Mouse (Mus musculus): Measurements from ENCODE around the gene Taok3. TPM values are rescaled to one million over a fixed set of nuclear protein-coding genes. Genes with fewer than 3 reads are reported as not detected.

Gene Taok3
- 32.1 and 48.7 TPM in 2 replicates for polyA plus RNA-seq (2014; fragmentation: Nextera tagmentation; extraction: Ambion mirVana)

DNA sequence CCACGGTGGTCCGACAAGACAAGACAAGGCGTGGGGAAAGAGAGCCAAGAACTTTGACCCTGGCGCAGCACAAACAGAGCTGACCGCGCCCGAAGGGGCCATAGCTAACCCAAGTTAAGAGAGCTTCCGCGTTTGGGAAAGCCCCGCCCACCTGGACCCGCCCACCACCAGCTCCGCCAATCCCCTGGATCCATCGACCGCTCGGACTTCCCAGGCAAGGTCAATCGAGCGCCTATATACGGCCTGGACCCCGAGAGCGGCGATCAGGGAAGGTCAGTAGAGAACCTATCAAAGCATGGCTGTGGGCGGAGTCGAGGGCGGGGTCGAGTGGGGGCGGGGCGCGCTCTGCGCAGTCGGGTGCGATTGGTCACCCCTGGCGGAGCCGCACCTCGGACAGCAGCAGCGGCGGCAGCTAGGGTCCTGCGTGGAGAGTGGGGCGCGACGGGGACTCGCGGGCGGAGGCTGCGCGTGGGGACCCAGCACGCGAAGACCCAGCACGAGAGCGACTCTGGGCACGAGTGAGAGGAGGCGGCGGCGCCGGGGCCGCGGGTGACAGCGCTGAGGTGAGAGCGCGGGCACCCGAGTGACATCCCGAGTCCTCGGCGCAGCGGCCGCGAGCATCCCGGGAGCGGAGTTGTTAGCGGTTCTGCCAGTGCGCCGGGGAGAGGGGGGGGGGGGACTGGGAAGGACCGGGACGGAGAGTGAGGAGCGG is at the start of gene Taok3:
Gene Taok3, plus strand, starts transcription at position 353 of the 712 bp plus-strand sequence.
- H3K4me2 ChIP-seq (ENCODE audit: low read length): peak within 1 kb of the TSS; percentile 90
- H3K9ac ChIP-seq (ENCODE audit: low read length): peak within 1 kb of the TSS; percentile 73
- ATAC-seq (peak; percentile 86), DNase-seq (ENCODE audit: low spot score) (peak; percentile 99)
- H3K27me3 ChIP-seq (replicated peaks; ENCODE audit: control insufficient read depth, insufficient read depth, low read length): no peaks in the 10 kb centered on the region
- no peaks in the 10 kb centered on the region for H3K36me3 ChIP-seq (ENCODE audit: control insufficient read depth, insufficient read depth, low read length)
- H3K4me1 ChIP-seq (ENCODE audit: control insufficient read depth, insufficient read depth, low read length): peaks cover 11% of the 10 kb centered on the region
- peak within 1 kb of the TSS; percentile 70 for H3K4me3 ChIP-seq (ENCODE audit: low read depth, low read length)
- whole genome bisulfite sequencing: under 1% methylated on average over 73 of the region's 74 CpGs
- H3K9me3 ChIP-seq (replicated peaks; ENCODE audit: control insufficient read depth, low read length): no peaks in the 10 kb centered on the region
- no peak within 1 kb of the TSS for H3K27ac ChIP-seq (ENCODE audit: low read depth, low read length)

DNA sequence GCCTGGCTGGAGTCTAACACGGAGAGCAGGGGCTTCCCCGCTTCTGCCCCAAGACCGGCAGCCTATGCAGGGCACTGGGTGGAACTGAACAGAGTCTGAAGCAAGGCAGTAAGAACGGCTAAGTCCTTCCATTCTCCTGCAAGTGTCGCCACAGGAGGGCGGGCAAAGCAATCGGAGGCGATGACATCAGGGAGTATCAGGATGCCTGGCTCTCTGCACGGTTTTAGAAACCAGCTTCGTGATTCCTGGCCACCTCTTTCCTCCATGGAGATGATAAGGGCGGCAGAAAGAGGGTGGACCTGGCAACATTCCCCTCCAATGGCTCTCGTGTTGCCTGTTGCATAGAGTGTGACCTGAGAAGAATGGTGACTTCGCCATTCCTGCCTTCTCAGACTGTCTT is 32.2 kb upstream of the Taok3 start:
- peak overlapping the region; percentile 37 for H3K4me2 ChIP-seq (ENCODE audit: low read length)
- peaks cover 3% of the 10 kb centered on the region; the same call in 1 of the 2 replicates for H3K4me1 ChIP-seq (ENCODE audit: control insufficient read depth, insufficient read depth, low read length)
- peak overlapping the region; percentile 10; the same call in 1 of the 2 replicates for H3K9ac ChIP-seq (ENCODE audit: low read length)
- peak; percentile 47 for DNase-seq (ENCODE audit: low spot score)
- ATAC-seq: no peak
- H3K36me3 ChIP-seq (ENCODE audit: control insufficient read depth, insufficient read depth, low read length): peaks cover 19% of the 10 kb centered on the region
- H3K4me3 ChIP-seq (ENCODE audit: low read depth, low read length): no peak overlapping the region
- H3K27me3 ChIP-seq (replicated peaks; ENCODE audit: control insufficient read depth, insufficient read depth, low read length): no peaks in the 10 kb centered on the region
- no peaks in the 10 kb centered on the region for H3K9me3 ChIP-seq (replicated peaks; ENCODE audit: control insufficient read depth, low read length)
- no peak overlapping the region for H3K27ac ChIP-seq (ENCODE audit: low read depth, low read length)
- WGBS: 6% methylated on average over 13 of the region's 13 CpGs

DNA sequence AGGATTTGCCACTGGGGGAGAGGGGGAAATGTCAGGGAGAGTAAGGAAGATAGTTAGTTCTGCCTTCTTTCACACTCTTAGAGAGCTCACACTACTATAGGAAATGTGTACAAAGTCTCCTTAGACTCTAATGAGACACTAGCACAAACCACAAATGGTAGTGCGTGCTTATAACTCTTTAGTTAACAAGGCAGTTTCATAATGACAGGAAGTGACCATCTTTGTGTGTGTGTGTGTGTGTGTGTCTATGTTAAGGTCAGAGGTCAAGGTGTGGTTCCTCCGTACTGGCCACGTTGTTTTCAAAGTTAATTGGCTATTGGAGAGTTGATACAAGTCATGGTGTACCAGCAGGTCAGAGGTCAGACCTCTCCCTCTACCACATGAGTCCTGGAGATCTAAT is 30.8 kb upstream of the Taok3 start:
- peaks cover 3% of the 10 kb centered on the region; the same call in 1 of the 2 replicates for H3K4me1 ChIP-seq (ENCODE audit: control insufficient read depth, insufficient read depth, low read length)
- peaks cover 33% of the 10 kb centered on the region for H3K36me3 ChIP-seq (ENCODE audit: control insufficient read depth, insufficient read depth, low read length)
- 69% methylated on average over 3 of the region's 3 CpGs for WGBS
- DNase-seq (ENCODE audit: low spot score) (no peak), ATAC-seq (no peak)
- no peaks in the 10 kb centered on the region for H3K9me3 ChIP-seq (replicated peaks; ENCODE audit: control insufficient read depth, low read length)
- no peaks in the 10 kb centered on the region for H3K27me3 ChIP-seq (replicated peaks; ENCODE audit: control insufficient read depth, insufficient read depth, low read length)
- H3K4me2 ChIP-seq (ENCODE audit: low read length): no peak overlapping the region
- no peak overlapping the region for H3K4me3 ChIP-seq (ENCODE audit: low read depth, low read length)
- H3K27ac ChIP-seq (ENCODE audit: low read depth, low read length): no peak overlapping the region
- H3K9ac ChIP-seq (ENCODE audit: low read length): no peak overlapping the region

DNA sequence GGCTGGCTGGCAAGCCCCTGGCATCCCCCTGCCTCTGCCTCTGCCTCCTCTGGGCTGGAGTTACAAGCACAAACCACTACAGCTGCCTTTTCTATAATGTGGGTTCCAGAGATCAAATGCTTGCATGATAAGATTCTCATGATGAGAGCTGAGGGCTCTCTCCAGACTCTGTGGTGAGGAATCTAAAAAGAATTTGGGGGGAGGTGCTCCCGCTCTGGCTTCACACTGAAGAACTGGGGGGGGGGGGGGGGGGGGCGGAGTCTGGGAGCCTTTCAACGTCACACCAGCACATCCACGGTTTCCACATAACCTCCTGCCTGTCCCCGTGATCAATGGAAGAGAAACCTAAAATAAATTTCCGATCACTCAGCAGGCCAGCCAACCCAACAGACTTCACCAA is 30.1 kb upstream of the Taok3 start:
- Histone ChIP-seq H3K9me3 (replicated peaks; ENCODE audit: control insufficient read depth, low read length) (no peaks in the 10 kb centered on the region), H3K36me3 (ENCODE audit: control insufficient read depth, insufficient read depth, low read length) (peaks cover 40% of the 10 kb centered on the region), H3K4me3 (ENCODE audit: low read depth, low read length) (no peak overlapping the region), H3K4me2 (ENCODE audit: low read length) (no peak overlapping the region), H3K27ac (ENCODE audit: low read depth, low read length) (no peak overlapping the region), H3K9ac (ENCODE audit: low read length) (no peak overlapping the region), H3K4me1 (ENCODE audit: control insufficient read depth, insufficient read depth, low read length) (peaks cover 3% of the 10 kb centered on the region; the same call in 1 of the 2 replicates), H3K27me3 (replicated peaks; ENCODE audit: control insufficient read depth, insufficient read depth, low read length) (no peaks in the 10 kb centered on the region)
- no peak for ATAC-seq
- 33% methylated on average over 5 of the region's 6 CpGs for WGBS
- no peak for DNase-seq (ENCODE audit: low spot score)

DNA sequence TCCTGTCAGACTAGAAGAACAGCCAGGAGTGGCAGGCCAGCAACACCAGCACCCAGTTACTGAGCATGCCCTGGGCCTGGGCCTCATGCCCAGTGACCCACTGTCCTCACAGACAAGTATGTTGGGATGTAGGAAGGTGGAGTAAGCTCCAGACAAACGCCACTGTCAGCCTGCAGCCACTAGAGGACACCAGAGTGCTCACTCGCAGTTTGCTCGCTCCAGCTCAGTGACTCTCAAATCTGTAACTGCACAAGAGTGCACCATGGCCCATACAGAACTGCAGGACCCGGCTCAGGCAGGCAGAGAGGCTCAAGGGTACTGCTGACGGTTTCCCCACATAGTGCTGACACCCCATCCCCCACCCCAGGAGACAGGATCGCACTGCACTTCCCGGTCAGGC is 25.5 kb upstream of the Taok3 start:
- ATAC-seq: 0 out of 2 replicates have a peak, but pooled peaks have one; percentile 18
- H3K4me3 ChIP-seq (ENCODE audit: low read depth, low read length): no peak overlapping the region
- DNase-seq (ENCODE audit: low spot score): peak; percentile 61
- H3K4me2 ChIP-seq (ENCODE audit: low read length): no peak overlapping the region
- 45% methylated on average over 7 of the region's 7 CpGs for WGBS
- no peak overlapping the region for H3K9ac ChIP-seq (ENCODE audit: low read length)
- no peaks in the 10 kb centered on the region for H3K4me1 ChIP-seq (ENCODE audit: control insufficient read depth, insufficient read depth, low read length)
- no peaks in the 10 kb centered on the region for H3K27me3 ChIP-seq (replicated peaks; ENCODE audit: control insufficient read depth, insufficient read depth, low read length)
- no peaks in the 10 kb centered on the region for H3K9me3 ChIP-seq (replicated peaks; ENCODE audit: control insufficient read depth, low read length)
- no peak overlapping the region for H3K27ac ChIP-seq (ENCODE audit: low read depth, low read length)
- H3K36me3 ChIP-seq (ENCODE audit: control insufficient read depth, insufficient read depth, low read length): peaks cover 64% of the 10 kb centered on the region

DNA sequence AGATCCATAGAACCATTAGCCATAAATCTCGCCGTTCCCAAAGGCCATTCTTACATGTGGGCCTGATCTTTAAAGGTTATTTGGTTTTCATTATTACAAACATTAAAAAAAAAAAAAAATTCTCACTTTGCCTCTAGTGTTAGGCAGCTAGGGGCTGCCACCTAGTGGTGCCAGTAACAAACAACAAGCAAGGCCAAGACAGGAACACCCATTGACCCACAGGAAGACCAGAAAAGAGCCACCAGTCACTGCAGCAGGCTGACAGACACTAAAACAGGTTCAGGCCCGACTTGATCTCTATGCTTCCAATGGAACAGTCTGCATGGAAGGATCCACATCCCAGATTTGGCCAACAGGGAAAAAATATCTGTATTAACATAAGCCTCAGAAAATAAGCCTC is 23.2 kb upstream of the Taok3 start:
- no peak overlapping the region for H3K4me2 ChIP-seq (ENCODE audit: low read length)
- no peaks in the 10 kb centered on the region for H3K4me1 ChIP-seq (ENCODE audit: control insufficient read depth, insufficient read depth, low read length)
- no peak overlapping the region for H3K27ac ChIP-seq (ENCODE audit: low read depth, low read length)
- no peak overlapping the region for H3K9ac ChIP-seq (ENCODE audit: low read length)
- DNase-seq (ENCODE audit: low spot score) (peak; percentile 81), ATAC-seq (no peak)
- WGBS: 47% methylated on average over 3 of the region's 3 CpGs
- no peaks in the 10 kb centered on the region for H3K27me3 ChIP-seq (replicated peaks; ENCODE audit: control insufficient read depth, insufficient read depth, low read length)
- H3K9me3 ChIP-seq (replicated peaks; ENCODE audit: control insufficient read depth, low read length): no peaks in the 10 kb centered on the region
- no peak overlapping the region for H3K4me3 ChIP-seq (ENCODE audit: low read depth, low read length)
- peaks cover 78% of the 10 kb centered on the region for H3K36me3 ChIP-seq (ENCODE audit: control insufficient read depth, insufficient read depth, low read length)

DNA sequence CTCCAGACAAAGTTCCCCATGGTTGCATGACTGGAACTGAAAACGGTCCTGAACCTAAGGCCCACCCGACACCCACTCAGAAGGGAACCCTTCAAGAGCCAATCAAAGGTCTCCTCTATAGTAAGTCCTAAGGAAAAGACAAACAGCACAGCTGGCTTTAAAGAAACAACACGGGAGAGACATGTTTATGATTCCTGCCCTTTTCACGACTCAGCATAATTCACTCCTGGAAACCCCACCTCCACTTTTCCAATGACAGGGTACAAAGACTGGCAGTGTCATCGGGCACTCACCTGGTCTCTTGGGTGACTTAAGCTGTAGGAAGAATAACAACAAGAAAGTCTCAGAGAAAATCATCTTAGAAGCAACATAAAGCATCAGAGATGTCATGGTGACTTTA is 20.9 kb upstream of the Taok3 start:
- Histone ChIP-seq H3K9me3 (replicated peaks; ENCODE audit: control insufficient read depth, low read length) (no peaks in the 10 kb centered on the region), H3K4me2 (ENCODE audit: low read length) (no peak overlapping the region), H3K36me3 (ENCODE audit: control insufficient read depth, insufficient read depth, low read length) (peaks cover 76% of the 10 kb centered on the region), H3K27ac (ENCODE audit: low read depth, low read length) (no peak overlapping the region), H3K9ac (ENCODE audit: low read length) (no peak overlapping the region), H3K4me1 (ENCODE audit: control insufficient read depth, insufficient read depth, low read length) (no peaks in the 10 kb centered on the region), H3K4me3 (ENCODE audit: low read depth, low read length) (no peak overlapping the region), H3K27me3 (replicated peaks; ENCODE audit: control insufficient read depth, insufficient read depth, low read length) (no peaks in the 10 kb centered on the region)
- 74% methylated on average over 5 of the region's 5 CpGs for WGBS
- ATAC-seq: no peak
- no peak for DNase-seq (ENCODE audit: low spot score)

DNA sequence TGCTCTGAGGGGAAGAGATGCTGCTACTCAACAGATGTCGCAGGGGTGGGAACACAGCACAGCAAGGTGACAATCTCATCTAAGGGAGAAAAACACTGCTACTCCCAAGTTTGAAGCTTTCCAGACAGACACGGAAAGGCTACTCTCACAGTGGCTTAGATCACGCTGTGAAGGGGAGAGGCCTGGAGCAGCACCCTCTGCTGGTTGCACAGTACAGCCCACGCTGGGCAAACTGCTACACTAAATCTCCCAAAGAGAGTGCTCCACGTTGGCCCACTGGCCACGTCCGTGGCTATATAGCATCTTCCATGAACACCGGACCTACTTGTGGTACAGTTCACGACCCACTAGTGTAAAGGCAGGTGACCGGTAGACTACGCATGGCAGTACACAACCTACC is 20.2 kb upstream of the Taok3 start:
- Histone ChIP-seq H3K4me3 (ENCODE audit: low read depth, low read length) (no peak overlapping the region), H3K4me2 (ENCODE audit: low read length) (no peak overlapping the region)
- 90% methylated on average over 11 of the region's 11 CpGs for WGBS

DNA sequence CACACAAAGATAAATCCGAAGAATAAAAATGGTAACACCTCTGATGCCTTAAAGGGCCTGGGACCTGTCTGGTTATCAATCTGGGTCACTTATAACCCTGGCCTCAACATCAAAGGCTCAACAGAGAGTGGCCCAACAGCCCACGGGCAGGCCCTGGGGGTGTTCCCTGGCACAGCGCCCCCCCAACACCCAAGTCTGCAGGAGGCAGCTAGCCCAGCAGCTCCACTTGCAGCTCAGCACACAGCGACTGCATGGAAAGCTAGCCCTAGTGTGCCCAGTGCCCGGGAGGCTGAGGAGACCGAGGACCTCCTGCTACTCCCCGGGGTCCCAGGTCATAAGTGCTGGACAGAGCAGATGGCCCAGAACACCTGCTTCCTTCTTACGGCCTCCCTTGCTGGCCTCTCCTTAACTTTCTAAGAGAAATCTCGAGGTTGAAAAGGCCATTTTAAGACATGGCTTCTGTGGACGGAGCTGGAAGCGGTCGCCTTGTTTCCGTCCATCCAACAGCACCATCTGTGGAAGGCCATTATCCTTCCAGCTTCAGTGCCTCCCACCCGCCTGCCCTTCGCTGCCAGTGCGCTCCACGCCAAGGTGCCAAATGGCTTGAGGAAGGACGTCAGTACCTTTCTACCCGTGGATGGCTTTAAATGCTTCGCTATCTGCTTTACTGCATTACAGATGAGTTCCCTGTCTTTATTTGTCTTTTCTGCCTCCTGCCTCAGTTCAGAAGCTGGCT is 16.6 kb upstream of the Taok3 start:
- H3K4me1 ChIP-seq (ENCODE audit: control insufficient read depth, insufficient read depth, low read length): no peaks in the 10 kb centered on the region
- no peaks in the 10 kb centered on the region for H3K9me3 ChIP-seq (replicated peaks; ENCODE audit: control insufficient read depth, low read length)
- no peak overlapping the region for H3K9ac ChIP-seq (ENCODE audit: low read length)
- ATAC-seq: no peak
- no peak overlapping the region for H3K4me3 ChIP-seq (ENCODE audit: low read depth, low read length)
- H3K27me3 ChIP-seq (replicated peaks; ENCODE audit: control insufficient read depth, insufficient read depth, low read length): no peaks in the 10 kb centered on the region
- WGBS: 93% methylated on average over 20 of the region's 20 CpGs
- peaks cover 94% of the 10 kb centered on the region for H3K36me3 ChIP-seq (ENCODE audit: control insufficient read depth, insufficient read depth, low read length)
- H3K27ac ChIP-seq (ENCODE audit: low read depth, low read length): no peak overlapping the region
- DNase-seq (ENCODE audit: low spot score): no peak
- H3K4me2 ChIP-seq (ENCODE audit: low read length): no peak overlapping the region

More for the DNA sequence above, 20.2 kb upstream of the Taok3 start:
- no peak for ATAC-seq
- no peak for DNase-seq (ENCODE audit: low spot score)
- Histone ChIP-seq H3K4me1 (ENCODE audit: control insufficient read depth, insufficient read depth, low read length) (no peaks in the 10 kb centered on the region), H3K36me3 (ENCODE audit: control insufficient read depth, insufficient read depth, low read length) (peaks cover 76% of the 10 kb centered on the region), H3K27ac (ENCODE audit: low read depth, low read length) (no peak overlapping the region), H3K9ac (ENCODE audit: low read length) (no peak overlapping the region), H3K27me3 (replicated peaks; ENCODE audit: control insufficient read depth, insufficient read depth, low read length) (no peaks in the 10 kb centered on the region), H3K9me3 (replicated peaks; ENCODE audit: control insufficient read depth, low read length) (no peaks in the 10 kb centered on the region)

Measured in forebrain, embryonic 14.5 days (tissue).